Mouse (Mus musculus): ENCODE measurements around the gene Coil. TPM values are rescaled to one million over a fixed set of nuclear protein-coding genes. Genes with fewer than 3 reads are reported as not detected.
A peak's percentile ranks its signal among the peaks of the same experiment; 100 is the strongest.

Gene Coil
- polyA plus RNA-seq, 1 experiment from 2014 or later, result 18.7 TPM

GRCm38 (mm10) chr11:88998406-88998805, 28.4 kb downstream of the Coil start:
- ATAC-seq (ENCODE audit: insufficient number of reproducible peaks, low FRiP score, low TSS enrichment, low read depth), result no peak
- Histone ChIP-seq H3K27me3 (peaks cover 14% of the 10 kb centered on the region), H3K27ac (replicated peaks) (no peak overlapping the region), H3K9me3 (replicated peaks) (no peaks in the 10 kb centered on the region), H3K9ac (no peak overlapping the region), H3K4me1 (peaks cover 28% of the 10 kb centered on the region), H3K4me2 (replicated peaks) (no peak overlapping the region), H3K4me3 (replicated peaks) (no peak overlapping the region), H3K36me3 (no peaks in the 10 kb centered on the region)
- 15% methylated on average over 3 of the region's 3 CpGs for WGBS

- peak within 1 kb of the TSS; percentile 28; the same call in 1 of the 2 replicates for H3K27ac ChIP-seq (replicated peaks)
- peaks cover 28% of the 10 kb centered on the region for H3K4me1 ChIP-seq
- peak; percentile 78 for ATAC-seq (ENCODE audit: insufficient number of reproducible peaks, low FRiP score, low TSS enrichment, low read depth)
- H3K4me2 ChIP-seq (replicated peaks), result peak within 1 kb of the TSS; percentile 72
- peaks cover 14% of the 10 kb centered on the region for H3K27me3 ChIP-seq
- peak within 1 kb of the TSS; percentile 56 for H3K4me3 ChIP-seq (replicated peaks)
- H3K36me3 ChIP-seq, result no peaks in the 10 kb centered on the region
- 3% methylated on average over 48 of the region's 48 CpGs for WGBS
- no peaks in the 10 kb centered on the region for H3K9me3 ChIP-seq (replicated peaks)
- peak within 1 kb of the TSS; percentile 43; the same call in 1 of the 2 replicates for H3K9ac ChIP-seq
Observed at GRCm38 (mm10) chr11:88998974-88999722, 29.1 kb downstream of the Coil start, which contains the start of gene Trim25. Gene Trim25, plus strand, starts transcription at chr11:88999376.

GRCm38 (mm10) chr11:88999723-89000526, 29.9 kb downstream of the Coil start:
- 31% methylated on average over 33 of the region's 33 CpGs for WGBS
- Histone ChIP-seq H3K4me1 (peaks cover 28% of the 10 kb centered on the region), H3K36me3 (no peaks in the 10 kb centered on the region), H3K9ac (peak overlapping the region; percentile 43; the same call in 1 of the 2 replicates), H3K27ac (replicated peaks) (0 out of 2 replicates have a peak overlapping the region, but pooled peaks have one; percentile 22), H3K9me3 (replicated peaks) (no peaks in the 10 kb centered on the region), H3K4me3 (replicated peaks) (peak overlapping the region; percentile 56), H3K4me2 (replicated peaks) (peak overlapping the region; percentile 72), H3K27me3 (peaks cover 14% of the 10 kb centered on the region)
- ATAC-seq (ENCODE audit: insufficient number of reproducible peaks, low FRiP score, low TSS enrichment, low read depth), result no peak

GRCm38 (mm10) chr11:89000527-89000819, 30.4 kb downstream of the Coil start:
- Histone ChIP-seq H3K4me3 (replicated peaks) (peak overlapping the region; percentile 56), H3K9me3 (replicated peaks) (no peaks in the 10 kb centered on the region), H3K9ac (no peak overlapping the region), H3K27me3 (peaks cover 14% of the 10 kb centered on the region), H3K27ac (replicated peaks) (no peak overlapping the region), H3K4me1 (peaks cover 28% of the 10 kb centered on the region), H3K4me2 (replicated peaks) (peak overlapping the region; percentile 72), H3K36me3 (no peaks in the 10 kb centered on the region)
- ATAC-seq (ENCODE audit: insufficient number of reproducible peaks, low FRiP score, low TSS enrichment, low read depth), result no peak

- Histone ChIP-seq H3K9ac (no peak overlapping the region), H3K27me3 (peaks cover 14% of the 10 kb centered on the region), H3K36me3 (no peaks in the 10 kb centered on the region), H3K4me3 (replicated peaks) (no peak overlapping the region), H3K4me1 (peaks cover 20% of the 10 kb centered on the region), H3K27ac (replicated peaks) (no peak overlapping the region), H3K4me2 (replicated peaks) (no peak overlapping the region), H3K9me3 (replicated peaks) (no peaks in the 10 kb centered on the region)
- WGBS, result 89% methylated on average over 7 of the region's 7 CpGs
- ATAC-seq (ENCODE audit: insufficient number of reproducible peaks, low FRiP score, low TSS enrichment, low read depth), result no peak
Observed at GRCm38 (mm10) chr11:89001569-89001968, 31.5 kb downstream of the Coil start.

GRCm38 (mm10) chr11:89002068-89002467, 32.0 kb downstream of the Coil start:
- Histone ChIP-seq H3K4me2 (replicated peaks) (no peak overlapping the region), H3K9me3 (replicated peaks) (no peaks in the 10 kb centered on the region), H3K4me3 (replicated peaks) (no peak overlapping the region), H3K27me3 (peaks cover 14% of the 10 kb centered on the region), H3K4me1 (peaks cover 20% of the 10 kb centered on the region), H3K9ac (no peak overlapping the region), H3K36me3 (no peaks in the 10 kb centered on the region), H3K27ac (replicated peaks) (no peak overlapping the region)
- no peak for ATAC-seq (ENCODE audit: insufficient number of reproducible peaks, low FRiP score, low TSS enrichment, low read depth)
- 90% methylated on average over 5 of the region's 5 CpGs for WGBS

GRCm38 (mm10) chr11:89002621-89003020, 32.6 kb downstream of the Coil start:
- Histone ChIP-seq H3K4me2 (replicated peaks) (no peak overlapping the region), H3K4me3 (replicated peaks) (no peak overlapping the region)
- WGBS, result 66% methylated on average over 5 of the region's 5 CpGs

GRCm38 (mm10) chr11:89003078-89003477, 33.0 kb downstream of the Coil start:
- Histone ChIP-seq H3K27ac (replicated peaks) (no peak overlapping the region), H3K9me3 (replicated peaks) (no peaks in the 10 kb centered on the region), H3K4me3 (replicated peaks) (no peak overlapping the region), H3K4me1 (peaks cover 20% of the 10 kb centered on the region), H3K4me2 (replicated peaks) (no peak overlapping the region), H3K9ac (no peak overlapping the region), H3K27me3 (peaks cover 14% of the 10 kb centered on the region), H3K36me3 (no peaks in the 10 kb centered on the region)
- 50% methylated on average over 6 of the region's 6 CpGs for WGBS
- ATAC-seq (ENCODE audit: insufficient number of reproducible peaks, low FRiP score, low TSS enrichment, low read depth), result no peak

More at GRCm38 (mm10) chr11:89002621-89003020, 32.6 kb downstream of the Coil start:
- Histone ChIP-seq H3K9ac (no peak overlapping the region), H3K27me3 (peaks cover 14% of the 10 kb centered on the region), H3K36me3 (no peaks in the 10 kb centered on the region), H3K9me3 (replicated peaks) (no peaks in the 10 kb centered on the region), H3K4me1 (peaks cover 20% of the 10 kb centered on the region), H3K27ac (replicated peaks) (no peak overlapping the region)
- no peak for ATAC-seq (ENCODE audit: insufficient number of reproducible peaks, low FRiP score, low TSS enrichment, low read depth)

- ATAC-seq (ENCODE audit: insufficient number of reproducible peaks, low FRiP score, low TSS enrichment, low read depth), result no peak
- no peak overlapping the region for H3K27ac ChIP-seq (replicated peaks)
- WGBS, result 65% methylated on average over 4 of the region's 4 CpGs
- no peaks in the 10 kb centered on the region for H3K36me3 ChIP-seq
- H3K4me1 ChIP-seq, result peaks cover 20% of the 10 kb centered on the region
- H3K4me2 ChIP-seq (replicated peaks), result no peak overlapping the region
- no peaks in the 10 kb centered on the region for H3K9me3 ChIP-seq (replicated peaks)
- no peak overlapping the region for H3K4me3 ChIP-seq (replicated peaks)
- H3K9ac ChIP-seq, result no peak overlapping the region
- peaks cover 13% of the 10 kb centered on the region for H3K27me3 ChIP-seq
Observed at GRCm38 (mm10) chr11:89003726-89004125, 33.7 kb downstream of the Coil start.

- H3K27me3 ChIP-seq, result no peaks in the 10 kb centered on the region
- peaks cover 12% of the 10 kb centered on the region; the same call in 1 of the 2 replicates for H3K4me1 ChIP-seq
- H3K27ac ChIP-seq (replicated peaks), result no peak overlapping the region
- WGBS, result 53% methylated on average over 5 of the region's 5 CpGs
- H3K9ac ChIP-seq, result no peak overlapping the region
- H3K4me3 ChIP-seq (replicated peaks), result no peak overlapping the region
- ATAC-seq (ENCODE audit: insufficient number of reproducible peaks, low FRiP score, low TSS enrichment, low read depth), result no peak
- no peak overlapping the region for H3K4me2 ChIP-seq (replicated peaks)
- H3K36me3 ChIP-seq, result no peaks in the 10 kb centered on the region
- H3K9me3 ChIP-seq (replicated peaks), result no peaks in the 10 kb centered on the region
Observed at GRCm38 (mm10) chr11:89005473-89005872, 35.4 kb downstream of the Coil start.

- H3K27me3 ChIP-seq, result no peaks in the 10 kb centered on the region
- no peak overlapping the region for H3K27ac ChIP-seq (replicated peaks)
- no peak overlapping the region for H3K9ac ChIP-seq
- H3K4me2 ChIP-seq (replicated peaks), result no peak overlapping the region
- no peak for ATAC-seq (ENCODE audit: insufficient number of reproducible peaks, low FRiP score, low TSS enrichment, low read depth)
- no peak overlapping the region for H3K4me3 ChIP-seq (replicated peaks)
- no peaks in the 10 kb centered on the region for H3K9me3 ChIP-seq (replicated peaks)
- H3K36me3 ChIP-seq, result no peaks in the 10 kb centered on the region
- peaks cover 12% of the 10 kb centered on the region; the same call in 1 of the 2 replicates for H3K4me1 ChIP-seq
Observed at GRCm38 (mm10) chr11:89006404-89006803, 36.4 kb downstream of the Coil start.
